Mouse (Mus musculus): ENCODE measurements around the gene Abcg5.

The Abcg5 gene

DNA sequence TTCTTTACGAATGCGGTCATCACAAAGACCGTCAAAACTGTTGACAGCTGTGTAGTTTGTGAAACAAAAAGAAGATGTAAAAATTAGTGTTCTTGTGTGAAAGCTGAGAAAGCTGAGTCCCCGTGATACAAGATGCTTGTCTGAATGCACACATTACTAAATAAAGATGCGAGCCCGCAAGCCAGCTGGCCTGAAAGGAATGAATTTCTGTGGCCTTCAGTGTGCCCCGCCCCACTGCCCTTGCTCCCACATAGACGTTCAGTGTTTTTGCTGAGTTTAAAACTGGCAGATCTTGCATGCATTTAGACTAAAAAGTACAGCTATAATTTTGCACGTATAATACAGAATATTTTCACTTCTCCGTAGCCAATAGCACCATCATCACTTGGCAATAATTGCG, 67.0 kb downstream of the Abcg5 start:
- no peak for DNase-seq (ENCODE audit: low read depth in 2 of 2, low spot score in 2 of 2)

DNA sequence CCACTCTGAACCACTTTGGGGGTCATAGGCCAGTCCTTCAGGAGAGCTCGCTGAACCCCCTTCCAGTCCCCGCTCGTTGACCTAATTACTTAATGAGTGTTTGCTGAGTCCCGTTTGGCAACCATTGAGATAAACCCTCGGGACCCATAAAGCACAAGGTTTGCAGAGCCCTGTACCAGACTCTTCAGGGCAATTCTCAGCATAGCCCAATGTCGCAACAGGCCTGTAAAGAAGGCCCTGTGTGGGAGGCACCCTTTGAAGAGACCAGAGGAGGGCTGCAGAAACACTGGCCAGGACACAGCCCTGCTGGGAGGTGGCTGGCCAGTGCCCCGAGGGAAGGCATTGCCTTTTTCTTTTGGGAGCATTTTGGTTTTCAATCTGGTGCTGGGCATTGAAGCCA, 70.8 kb downstream of the Abcg5 start:
- no peak for DNase-seq (ENCODE audit: low read depth in 2 of 2, low spot score in 2 of 2)

DNA sequence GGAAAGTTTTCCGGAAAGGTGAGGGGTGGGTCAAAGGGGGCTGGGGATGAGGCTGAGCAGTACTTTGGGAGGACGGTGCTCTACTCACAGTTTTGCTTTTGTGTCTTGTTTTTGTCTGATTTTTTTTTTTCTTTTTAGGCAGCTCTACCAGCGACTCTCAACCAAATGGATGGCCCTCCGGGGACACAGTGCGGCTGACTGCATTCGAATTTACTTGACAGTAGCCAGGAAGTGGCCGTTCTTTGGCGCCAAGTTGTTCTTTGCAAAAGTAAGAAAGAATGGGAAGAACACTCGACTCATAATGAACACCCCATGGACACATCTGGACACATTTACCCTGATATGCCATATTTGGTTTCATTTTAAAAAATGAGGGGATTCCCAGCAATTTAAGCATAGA, 71.3 kb downstream of the Abcg5 start:
- no peak for DNase-seq (ENCODE audit: low read depth in 2 of 2, low spot score in 2 of 2)

DNA sequence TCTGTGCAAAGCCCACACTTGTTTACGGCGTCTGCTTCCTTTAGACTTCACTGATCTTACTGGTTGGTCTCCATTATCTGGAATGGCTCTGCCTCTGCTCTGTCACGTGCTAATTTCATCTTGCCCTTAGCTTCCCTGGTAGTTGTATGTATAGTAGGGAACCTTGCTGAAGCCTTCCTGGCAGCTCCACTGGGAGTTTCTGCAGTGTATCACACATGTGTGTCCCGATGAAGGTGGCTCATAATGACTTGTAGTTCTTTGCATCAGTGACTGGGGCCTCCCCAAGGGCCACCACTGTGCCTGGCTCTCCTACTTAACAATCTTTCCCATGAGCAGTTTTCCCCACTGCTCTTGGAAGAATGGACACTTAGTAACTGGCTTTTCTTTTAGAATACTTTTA, 74.2 kb downstream of the Abcg5 start:
- no peak for DNase-seq (ENCODE audit: low read depth in 2 of 2, low spot score in 2 of 2)

All from CD8-positive naive resting alpha-beta T cell, adult 2 months (primary cell).